ENCODE assay signal across 8 mouse cellular contexts in genomic region chr1:183669674-183670073, GRCm38 (mm10).
A peak's percentile ranks its signal among the peaks of the same experiment; 100 is the strongest.
DNase-seq lines count a peak whose midpoint lies in the region; ATAC-seq and TF ChIP-seq lines count a peak whose summit lies in the region.
"Had no signal": no experiment of that assay in that cellular context is flagged by ENCODE, and none has a peak within 500 bp of the region (broad histone marks: within the 10 kb centered on the region; RNA-seq: fewer than 3 reads in every experiment).

No protein-coding gene starts in this region.

- 0 out of 2 replicates have a peak, but pooled peaks cover 9% of the 10 kb centered on the region for H3K4me1 ChIP-seq in kidney, embryonic 16.5 days (ENCODE audit: insufficient read depth, low read length)
- H3K4me1 ChIP-seq: limb, embryonic 13.5 days had no signal

- H3K9ac ChIP-seq in kidney, embryonic 16.5 days (replicated peaks; ENCODE audit: low read length): no peak overlapping the region
- H3K9ac ChIP-seq: limb, embryonic 13.5 days had no signal

- 47% methylated on average over 11 of the region's 11 CpGs for WGBS in kidney, embryonic 16.5 days

- peak; percentile 81; the same call in 1 of the 2 replicates for ATAC-seq in kidney, embryonic 16.5 days (ENCODE audit: low FRiP score, low TSS enrichment)

- no peak for TF ChIP-seq CTCF in gastrocnemius, adult 2 months (IDR thresholded peaks at IDR 0.05)

- H3K9me3 ChIP-seq in kidney, embryonic 16.5 days (ENCODE audit: low read length): 0 out of 2 replicates have a peak, but pooled peaks cover 2% of the 10 kb centered on the region

- intact Hi-C loops in gastrocnemius, adult 2 months (cut with DNase I): no loop called here

- H3K36me3 ChIP-seq in kidney, embryonic 16.5 days (ENCODE audit: insufficient read depth, low read length): no peaks in the 10 kb centered on the region
- H3K36me3 ChIP-seq: limb, embryonic 13.5 days had no signal

- peak overlapping the region; percentile 61 for H3K4me3 ChIP-seq in gastrocnemius, adult 2 months
- H3K4me3 ChIP-seq in kidney, embryonic 16.5 days (ENCODE audit: low read length): no peak overlapping the region
- H3K4me3 ChIP-seq: limb, embryonic 13.5 days had no signal

- H3K27ac ChIP-seq in gastrocnemius, adult 2 months: peak overlapping the region; percentile 81
- H3K27ac ChIP-seq in kidney, embryonic 16.5 days (ENCODE audit: low read length): no peak overlapping the region
- H3K27ac ChIP-seq: limb, embryonic 13.5 days had no signal

- peak; percentile 23 for DNase-seq in ovary, postnatal 36 days (ENCODE audit: low spot score)
- no peak for DNase-seq in ovary, postnatal 10 days (ENCODE audit: low spot score)
- peak; percentile 40 to 54 for DNase-seq in cerebellum, adult 18-20 months
- DNase-seq in gastrocnemius, adult 2 months: peak; percentile 83
- DNase-seq in lung, postnatal 36 days: peak; percentile 17
- DNase-seq in thymus, postnatal 0 days (ENCODE audit: low spot score): peak; percentile 30

- peak overlapping the region; percentile 28; the same call in 1 of the 2 replicates for H3K4me2 ChIP-seq in kidney, embryonic 16.5 days (replicated peaks; ENCODE audit: low read depth, low read length)
- H3K4me2 ChIP-seq: limb, embryonic 13.5 days had no signal

- no peaks in the 10 kb centered on the region for H3K27me3 ChIP-seq in kidney, embryonic 16.5 days (ENCODE audit: insufficient read depth, low read length)
- H3K27me3 ChIP-seq: limb, embryonic 13.5 days had no signal
